8 mouse cellular contexts compared by ENCODE assay signal in genomic region chr2:13371797-13372170, GRCm38 (mm10).
DNase-seq lines count a peak whose midpoint lies in the region; ATAC-seq and TF ChIP-seq lines count a peak whose summit lies in the region.

No protein-coding gene starts in this region.

- no peaks in the 10 kb centered on the region for H3K36me3 ChIP-seq in forebrain, embryonic 15.5 days
- no peaks in the 10 kb centered on the region for H3K36me3 ChIP-seq in limb, embryonic 13.5 days
- no peaks in the 10 kb centered on the region for H3K36me3 ChIP-seq in neural tube, embryonic 14.5 days (ENCODE audit: control insufficient read depth, insufficient read depth, low read length)

- peak; percentile 37; the same call in 1 of the 2 replicates for ATAC-seq in forebrain, embryonic 15.5 days (replicated peaks)
- ATAC-seq in limb, embryonic 13.5 days (ENCODE audit: low FRiP score, low read depth), result peak; percentile 67; the same call in 1 of the 2 replicates
- ATAC-seq in neural tube, embryonic 14.5 days (ENCODE audit: low read depth), result peak; percentile 42; the same call in 1 of the 2 replicates

- intact Hi-C loops in left cerebral cortex, postnatal 10 days (cut with DNase I), result no loop called here

- H3K27ac ChIP-seq in forebrain, embryonic 15.5 days (replicated peaks), result 0 out of 2 replicates have a peak overlapping the region, but pooled peaks have one; percentile 17
- peak overlapping the region; percentile 67; the same call in 1 of the 2 replicates for H3K27ac ChIP-seq in limb, embryonic 13.5 days
- peak overlapping the region; percentile 63 for H3K27ac ChIP-seq in neural tube, embryonic 14.5 days (ENCODE audit: low read depth, low read length)

- no peak overlapping the region for H3K4me3 ChIP-seq in lung, adult 2 months (replicated peaks; ENCODE audit: extremely low read depth, low read depth, low read length)
- no peak overlapping the region for H3K4me3 ChIP-seq in forebrain, embryonic 15.5 days
- no peak overlapping the region for H3K4me3 ChIP-seq in limb, embryonic 13.5 days
- no peak overlapping the region for H3K4me3 ChIP-seq in neural tube, embryonic 14.5 days (ENCODE audit: low read depth, low read length)

- no peak for TF ChIP-seq POLR2A in lung, adult 2 months (IDR thresholded peaks at IDR 0.05; ENCODE audit: borderline replicate concordance, extremely low read depth, low read depth, low read length)

- no peak for TF ChIP-seq CTCF in lung, adult 2 months (IDR thresholded peaks at IDR 0.05; ENCODE audit: insufficient read depth, low read length)

- H3K9ac ChIP-seq in forebrain, embryonic 15.5 days (replicated peaks), result no peak overlapping the region
- no peak overlapping the region for H3K9ac ChIP-seq in limb, embryonic 13.5 days
- no peak overlapping the region for H3K9ac ChIP-seq in neural tube, embryonic 14.5 days (replicated peaks; ENCODE audit: low read depth, low read length)

- DNase-seq in lung, adult 2 months, result peak; percentile 15
- DNase-seq in lung, postnatal 14 days, result no peak
- no peak for DNase-seq in thymus, postnatal 4 days
- no peak for DNase-seq in left cerebral cortex, postnatal 10 days (ENCODE audit: extremely low spot score in 1 of 2, low spot score in 2 of 2)
- no peak for DNase-seq in left cerebral cortex, adult 18-20 months (ENCODE audit: low spot score in 2 of 2)

- WGBS in lung, adult 2 months, result 12% methylated on average over 4 of the region's 4 CpGs
- 12% methylated on average over 4 of the region's 4 CpGs for WGBS in forebrain, embryonic 15.5 days
- WGBS in limb, embryonic 13.5 days, result 7% methylated on average over 4 of the region's 4 CpGs
- 3% methylated on average over 4 of the region's 4 CpGs for WGBS in neural tube, embryonic 14.5 days

- H3K4me2 ChIP-seq in forebrain, embryonic 15.5 days (replicated peaks), result no peak overlapping the region
- peak overlapping the region; percentile 28; the same call in 1 of the 2 replicates for H3K4me2 ChIP-seq in limb, embryonic 13.5 days (replicated peaks)
- H3K4me2 ChIP-seq in neural tube, embryonic 14.5 days (ENCODE audit: low read depth, low read length), result 0 out of 2 replicates have a peak overlapping the region, but pooled peaks have one; percentile 6

- peaks cover 10% of the 10 kb centered on the region for H3K4me1 ChIP-seq in lung, adult 2 months (ENCODE audit: control insufficient read depth, insufficient read depth, low read length)
- H3K4me1 ChIP-seq in forebrain, embryonic 15.5 days, result peaks cover 9% of the 10 kb centered on the region
- peaks cover 27% of the 10 kb centered on the region for H3K4me1 ChIP-seq in limb, embryonic 13.5 days
- H3K4me1 ChIP-seq in neural tube, embryonic 14.5 days (ENCODE audit: control insufficient read depth, insufficient read depth, low read length), result peaks cover 13% of the 10 kb centered on the region

- no peaks in the 10 kb centered on the region for H3K9me3 ChIP-seq in forebrain, embryonic 15.5 days
- no peaks in the 10 kb centered on the region for H3K9me3 ChIP-seq in limb, embryonic 13.5 days
- no peaks in the 10 kb centered on the region for H3K9me3 ChIP-seq in neural tube, embryonic 14.5 days (ENCODE audit: control insufficient read depth, low read length)

- no peaks in the 10 kb centered on the region for H3K27me3 ChIP-seq in forebrain, embryonic 15.5 days
- no peaks in the 10 kb centered on the region for H3K27me3 ChIP-seq in limb, embryonic 13.5 days
- H3K27me3 ChIP-seq in neural tube, embryonic 14.5 days (ENCODE audit: control insufficient read depth, insufficient read depth, low read length), result no peaks in the 10 kb centered on the region

Comparison
In these comparisons a context has a peak if more than half of its experiments do, and no peak if none do; other contexts are left out.
1. H3K27ac ChIP-seq: peak in every context shown above with its lines; median percentile 67 in limb, embryonic 13.5 days; 63 in neural tube, embryonic 14.5 days; 17 in forebrain, embryonic 15.5 days.